Mouse (Mus musculus) ES-CJ7 (cell line): ENCODE results near the gene Pld6.

Experiments used
- DNase-seq: peaks from one replicate; pipeline ENCODE4 v3.0.0; 2011; ENCODE audit warnings: low read depth, low spot score

Gene Pld6

GRCm38 (mm10) chr11:59786444-59787198 lies 824 bp downstream of the Pld6 start:
- peak; percentile 45 for DNase-seq

- DNase-seq, result no peak
Measured at GRCm38 (mm10) chr11:59783591-59783990, 3.9 kb downstream of the Pld6 start.

GRCm38 (mm10) chr11:59782091-59782590 lies 5.3 kb downstream of the Pld6 start:
- DNase-seq, result peak; percentile 60

GRCm38 (mm10) chr11:59780241-59780640 lies 7.2 kb downstream of the Pld6 start:
- DNase-seq, result no peak

GRCm38 (mm10) chr11:59779406-59779805 lies 8.0 kb downstream of the Pld6 start:
- DNase-seq, result no peak

GRCm38 (mm10) chr11:59778874-59779223 lies 8.6 kb downstream of the Pld6 start:
- DNase-seq, result no peak

- DNase-seq, result peak; percentile 93
Measured at GRCm38 (mm10) chr11:59778181-59778873, 9.1 kb downstream of the Pld6 start.

- DNase-seq, result no peak
Measured at GRCm38 (mm10) chr11:59777259-59777658, 10.2 kb downstream of the Pld6 start.

- peak; percentile 21 for DNase-seq
Measured at GRCm38 (mm10) chr11:59775435-59776148, 11.9 kb downstream of the Pld6 start.

GRCm38 (mm10) chr11:59774522-59774921 lies 12.9 kb downstream of the Pld6 start:
- no peak for DNase-seq

- no peak for DNase-seq
Measured at GRCm38 (mm10) chr11:59772902-59773301, 14.5 kb downstream of the Pld6 start.

GRCm38 (mm10) chr11:59772291-59772690 lies 15.2 kb downstream of the Pld6 start:
- no peak for DNase-seq

GRCm38 (mm10) chr11:59770753-59771152 lies 16.7 kb downstream of the Pld6 start:
- DNase-seq, result no peak

GRCm38 (mm10) chr11:59769738-59770137 lies 17.7 kb downstream of the Pld6 start:
- DNase-seq, result no peak

GRCm38 (mm10) chr11:59769307-59769706 lies 18.1 kb downstream of the Pld6 start:
- DNase-seq, result no peak

GRCm38 (mm10) chr11:59760796-59761195 lies 26.6 kb downstream of the Pld6 start:
- DNase-seq, result no peak

GRCm38 (mm10) chr11:59759626-59760025 lies 27.8 kb downstream of the Pld6 start:
- no peak for DNase-seq

- no peak for DNase-seq
Measured at GRCm38 (mm10) chr11:59759178-59759577, 28.3 kb downstream of the Pld6 start.

- DNase-seq, result no peak
Measured at GRCm38 (mm10) chr11:59758191-59758985, 29.1 kb downstream of the Pld6 start.

GRCm38 (mm10) chr11:59756351-59756750 lies 31.1 kb downstream of the Pld6 start:
- DNase-seq, result no peak

- DNase-seq, result no peak
Measured at GRCm38 (mm10) chr11:59754504-59754903, 32.9 kb downstream of the Pld6 start.

- no peak for DNase-seq
Measured at GRCm38 (mm10) chr11:59749050-59749449, 38.4 kb downstream of the Pld6 start.
